23 mouse cellular contexts compared by ENCODE assay signal in genomic region chr17:29688610-29689009, GRCm38 (mm10). TPM values are rescaled to one million over a fixed set of nuclear protein-coding genes. Genes with fewer than 3 reads are reported as not detected.
DNase-seq lines count a peak whose midpoint lies in the region; ATAC-seq and TF ChIP-seq lines count a peak whose summit lies in the region.
"Had no signal": no experiment of that assay in that cellular context is flagged by ENCODE, and none has a peak within 500 bp of the region (broad histone marks: within the 10 kb centered on the region; RNA-seq: fewer than 3 reads in every experiment).

No protein-coding gene starts in this region.

- no peaks in the 10 kb centered on the region for H3K27me3 ChIP-seq in forebrain, postnatal 0 days (ENCODE audit: insufficient read depth, low read length)
- H3K27me3 ChIP-seq in forebrain, embryonic 11.5 days (ENCODE audit: control insufficient read depth, insufficient read depth, low read length) = no peaks in the 10 kb centered on the region
- no peaks in the 10 kb centered on the region for H3K27me3 ChIP-seq in heart, embryonic 16.5 days (ENCODE audit: control insufficient read depth, insufficient read depth, low read length)
- H3K27me3 ChIP-seq: hindbrain, embryonic 12.5 days; lung, embryonic 15.5 days; neural tube, embryonic 15.5 days had no signal

- peak; percentile 55; the same call in 1 of the 2 replicates for ATAC-seq in forebrain, postnatal 0 days
- ATAC-seq in forebrain, embryonic 11.5 days (replicated peaks; ENCODE audit: low FRiP score) = no peak
- no peak for ATAC-seq in heart, embryonic 16.5 days (replicated peaks; ENCODE audit: extremely low read depth, insufficient read depth, low FRiP score)
- ATAC-seq: activated CD4-positive, CD25-positive, alpha-beta regulatory T cell, adult 4 months; forebrain, embryonic 14.5 days; midbrain, embryonic 16.5 days had no signal

- no peak overlapping the region for H3K4me3 ChIP-seq in forebrain, postnatal 0 days (ENCODE audit: low read depth, low read length)
- no peak overlapping the region for H3K4me3 ChIP-seq in forebrain, embryonic 11.5 days (ENCODE audit: low read depth, low read length)
- H3K4me3 ChIP-seq in heart, embryonic 16.5 days (ENCODE audit: low read length) = no peak overlapping the region
- H3K4me3 ChIP-seq: embryonic facial prominence, embryonic 10.5 days; gastrocnemius, adult 2 months; hindbrain, embryonic 12.5 days; lung, embryonic 15.5 days; neural tube, embryonic 15.5 days had no signal

- intact Hi-C loops in heart, postnatal 14 days (cut with DNase I) = no loop called here

- H3K4me1 ChIP-seq in forebrain, postnatal 0 days (ENCODE audit: insufficient read depth) = no peaks in the 10 kb centered on the region
- no peaks in the 10 kb centered on the region for H3K4me1 ChIP-seq in forebrain, embryonic 11.5 days (replicated peaks; ENCODE audit: control insufficient read depth, insufficient read depth, low read length)
- peaks cover 8% of the 10 kb centered on the region for H3K4me1 ChIP-seq in heart, embryonic 16.5 days (ENCODE audit: control insufficient read depth, insufficient read depth, low read length)
- H3K4me1 ChIP-seq: embryonic facial prominence, embryonic 10.5 days; hindbrain, embryonic 12.5 days; lung, embryonic 15.5 days; neural tube, embryonic 15.5 days had no signal

- 0 out of 2 replicates have a peak overlapping the region, but pooled peaks have one; percentile 29 for H3K27ac ChIP-seq in forebrain, postnatal 0 days (ENCODE audit: low read depth, low read length)
- no peak overlapping the region for H3K27ac ChIP-seq in forebrain, embryonic 11.5 days (ENCODE audit: low read depth, low read length)
- H3K27ac ChIP-seq in heart, embryonic 16.5 days (ENCODE audit: low read length) = peak overlapping the region; percentile 56
- H3K27ac ChIP-seq: embryonic facial prominence, embryonic 10.5 days; gastrocnemius, adult 2 months; hindbrain, embryonic 12.5 days; lung, embryonic 15.5 days; neural tube, embryonic 15.5 days had no signal

- no peak overlapping the region for H3K9ac ChIP-seq in forebrain, postnatal 0 days
- no peak overlapping the region for H3K9ac ChIP-seq in forebrain, embryonic 11.5 days (ENCODE audit: low read length)
- H3K9ac ChIP-seq in heart, embryonic 16.5 days (ENCODE audit: low read length) = no peak overlapping the region
- H3K9ac ChIP-seq: hindbrain, embryonic 12.5 days; lung, embryonic 15.5 days; neural tube, embryonic 15.5 days had no signal

- no peak overlapping the region for H3K4me2 ChIP-seq in forebrain, postnatal 0 days (ENCODE audit: low read depth)
- H3K4me2 ChIP-seq in forebrain, embryonic 11.5 days (ENCODE audit: low read depth, low read length, severe bottlenecking) = no peak overlapping the region
- H3K4me2 ChIP-seq in heart, embryonic 16.5 days (ENCODE audit: low read depth, low read length) = no peak overlapping the region
- H3K4me2 ChIP-seq: hindbrain, embryonic 12.5 days; liver, embryonic 11.5 days; lung, embryonic 15.5 days; neural tube, embryonic 15.5 days had no signal

- no peaks in the 10 kb centered on the region for H3K9me3 ChIP-seq in forebrain, postnatal 0 days (ENCODE audit: low read length)
- H3K9me3 ChIP-seq in forebrain, embryonic 11.5 days (ENCODE audit: control insufficient read depth, low read length) = no peaks in the 10 kb centered on the region
- no peaks in the 10 kb centered on the region for H3K9me3 ChIP-seq in heart, embryonic 16.5 days (replicated peaks; ENCODE audit: control insufficient read depth, low read length)
- H3K9me3 ChIP-seq: embryonic facial prominence, embryonic 10.5 days; hindbrain, embryonic 12.5 days; lung, embryonic 15.5 days; neural tube, embryonic 15.5 days had no signal

- TF ChIP-seq CTCF in forebrain, postnatal 0 days (IDR thresholded peaks at IDR 0.05; ENCODE audit: low read depth) = no peak

- WGBS in forebrain, postnatal 0 days = 81% methylated on average over 10 of the region's 10 CpGs
- WGBS in forebrain, embryonic 11.5 days = 95% methylated on average over 10 of the region's 10 CpGs
- 93% methylated on average over 10 of the region's 10 CpGs for WGBS in heart, embryonic 16.5 days

- peaks cover 68% of the 10 kb centered on the region for H3K36me3 ChIP-seq in forebrain, postnatal 0 days (ENCODE audit: insufficient read depth)
- H3K36me3 ChIP-seq in forebrain, embryonic 11.5 days (ENCODE audit: control insufficient read depth, insufficient read depth, low read length) = peaks cover 8% of the 10 kb centered on the region
- peaks cover 37% of the 10 kb centered on the region for H3K36me3 ChIP-seq in heart, embryonic 16.5 days (ENCODE audit: control insufficient read depth, insufficient read depth)

- no peak for DNase-seq in forebrain, postnatal 0 days
- no peak for DNase-seq in forebrain, embryonic 11.5 days (ENCODE audit: low spot score)
- no peak for DNase-seq in heart, postnatal 14 days
- peak; percentile 67 to 76 for DNase-seq in cerebellum, adult 18-20 months
- peak; percentile 83 to 84 for DNase-seq in cerebellum, postnatal 25 days
- no peak for DNase-seq in layer of hippocampus, postnatal 25 days (ENCODE audit: extremely low spot score in 1 of 2, low spot score in 1 of 2)
- no peak for DNase-seq in frontal cortex, postnatal 14 days (ENCODE audit: low spot score in 2 of 2)
- DNase-seq: adrenal gland, postnatal 10 days; gastrocnemius, adult 2 months; kidney, postnatal 36 days; lung, postnatal 4 days; right cerebral cortex, postnatal 14 days; spleen, adult 18-20 months; thymus, postnatal 36 days had no signal

RNA-seq across cellular contexts. Expression of gene Cmtr1, which starts 28.2 kb away (rescaled TPM):
- 59.9 and 81.9 TPM in 2 replicates for total RNA-seq in forebrain, postnatal 0 days (2014; rRNA removed)
- 76.9 and 92.3 TPM in 2 replicates for polyA plus RNA-seq in forebrain, postnatal 0 days (2015; fragmentation: Nextera tagmentation; extraction: Ambion mirVana)
- 144 and 150 TPM in 2 replicates for polyA plus RNA-seq in forebrain, embryonic 11.5 days (2014; fragmentation: Nextera tagmentation; extraction: Ambion mirVana)
- 81.7 and 90.5 TPM in 2 replicates for polyA plus RNA-seq in heart, embryonic 16.5 days (2015; fragmentation: Nextera tagmentation; extraction: Ambion mirVana)
- total RNA-seq in heart, postnatal 14 days (2021) = 10 to 100 TPM; 45.8 to 60.7 TPM
- total RNA-seq in layer of hippocampus, postnatal 25 days (2021) = 100 to 1,000 TPM; 101 to 109 TPM

RNA-seq across cellular contexts. Expression of gene Ccdc167, which starts 28.2 kb away (rescaled TPM):
- total RNA-seq in forebrain, postnatal 0 days (2014; rRNA removed) = 7.7 and 8.8 TPM in 2 replicates
- polyA plus RNA-seq in forebrain, postnatal 0 days (2015; fragmentation: Nextera tagmentation; extraction: Ambion mirVana) = 7.4 and 7.7 TPM in 2 replicates
- polyA plus RNA-seq in forebrain, embryonic 11.5 days (2014; fragmentation: Nextera tagmentation; extraction: Ambion mirVana) = 13.7 and 17.0 TPM in 2 replicates
- polyA plus RNA-seq in heart, embryonic 16.5 days (2015; fragmentation: Nextera tagmentation; extraction: Ambion mirVana) = 11.7 and 12.5 TPM in 2 replicates
- total RNA-seq in heart, postnatal 14 days (2021) = 10 to 100 TPM; 11.4 to 12.1 TPM
- total RNA-seq in layer of hippocampus, postnatal 25 days (2021) = 10 to 100 TPM; 19.9 to 23.6 TPM

Comparison
In these comparisons a context has a peak if more than half of its experiments do, and no peak if none do; other contexts are left out.
1. DNase-seq: peak in cerebellum, adult 18-20 months (2 of 2) and cerebellum, postnatal 25 days (2 of 2); none in forebrain, postnatal 0 days (single experiment), forebrain, embryonic 11.5 days (single experiment), heart, postnatal 14 days (0 of 2), layer of hippocampus, postnatal 25 days (0 of 2) and frontal cortex, postnatal 14 days (0 of 2).